Mouse (Mus musculus) heart, postnatal 36 days (tissue): ENCODE results near the gene Hbq1a. TPM values are rescaled to one million over a fixed set of nuclear protein-coding genes. Genes with fewer than 3 reads are reported as not detected.

ENCODE experiments used
- DNase-seq, 2 experiments: peaks; one replicate each; pipeline ENCODE4 v3.0.0; 2021 to 2022
- intact Hi-C: fragments of 180-260 bp; cut with DNase I; formaldehyde crosslinking; loops from one replicate; pipeline ENCODE4 v1.15.1; 2025
- total RNA-seq, 2 experiments: library from RNA; stranded (reverse); gene quantifications; 2 replicates each; pipeline ENCODE4 v1.2.3; 2021

The Hbq1a gene
- total RNA-seq, 2 experiments from 2014 or later = 0.75 to 0.76 TPM

DNA sequence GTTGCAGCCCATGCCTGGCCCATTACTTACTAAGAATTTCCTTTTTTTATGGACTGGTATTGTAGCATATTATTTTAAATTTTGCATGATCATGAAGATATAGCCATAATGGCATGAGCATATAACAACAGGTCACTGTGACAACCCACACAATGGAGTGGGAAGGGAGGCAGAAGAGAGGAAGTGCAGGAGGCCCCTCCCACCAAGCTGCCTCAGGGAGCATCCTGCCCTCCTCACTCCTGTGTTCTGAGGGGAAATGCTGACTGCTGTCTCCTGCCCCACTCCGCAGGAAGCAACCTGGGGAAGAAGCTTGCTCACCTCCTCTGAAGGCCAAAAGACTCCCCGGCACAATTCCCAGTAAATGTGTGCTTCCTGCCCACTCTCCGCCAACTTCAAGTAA, 10.1 kb downstream of the Hbq1a start:
- no peak for DNase-seq

DNA sequence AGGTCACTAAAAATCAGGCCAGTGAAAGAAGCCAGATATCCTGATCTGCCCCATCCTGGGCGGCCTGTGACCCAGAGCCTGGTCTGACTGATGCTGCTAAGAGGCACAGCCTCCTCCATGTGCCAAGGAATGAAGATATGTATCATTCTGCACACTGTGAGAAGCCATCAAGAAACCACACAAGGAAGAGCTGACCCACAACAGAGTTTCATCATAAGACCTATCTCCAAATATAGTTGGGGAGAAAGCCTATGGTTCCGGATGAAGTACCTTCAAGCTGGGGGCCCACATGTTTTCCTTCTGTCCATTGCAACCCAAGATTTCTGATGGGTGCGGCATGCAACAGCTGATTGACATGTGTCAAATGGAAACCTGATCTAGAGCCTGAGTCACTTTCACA, 16.1 kb downstream of the Hbq1a start:
- DNase-seq = no peak
- intact Hi-C loops = no loop called here

More for the DNA sequence above, 10.1 kb downstream of the Hbq1a start:
- intact Hi-C loops = no loop called here

DNA sequence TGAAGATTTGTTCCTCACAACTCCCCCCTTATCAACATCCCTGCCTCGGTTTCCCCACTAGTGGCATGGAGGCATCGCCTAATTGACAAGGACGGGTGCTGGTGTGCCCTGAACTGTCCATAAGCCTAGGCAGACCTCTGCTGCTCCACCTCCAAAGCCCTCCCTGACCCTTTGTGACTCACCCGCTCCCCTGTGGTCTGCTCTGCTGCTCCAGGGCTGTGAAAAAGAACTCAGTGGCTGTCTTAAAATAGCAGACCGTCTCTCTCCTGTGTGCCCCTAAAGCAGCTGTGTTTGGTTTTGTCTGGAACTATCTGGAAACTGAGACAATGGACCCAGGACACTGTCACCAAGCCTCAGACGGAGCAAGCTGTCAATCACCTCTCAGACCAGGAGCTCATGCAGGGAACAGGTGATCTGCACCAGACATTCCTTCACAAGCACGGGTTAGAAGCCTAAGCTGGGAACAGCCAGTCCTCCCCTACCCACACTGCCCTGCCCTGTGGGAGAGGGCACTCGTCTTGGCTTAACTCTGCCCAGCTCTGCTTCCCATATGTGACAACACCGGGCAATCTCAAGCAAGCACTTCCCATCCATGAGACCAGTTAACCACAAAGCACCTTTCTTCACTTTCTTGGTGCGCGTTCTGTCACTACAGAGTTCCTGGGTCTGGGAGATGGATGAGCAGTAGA, 20.8 kb downstream of the Hbq1a start:
- no peak for DNase-seq
- intact Hi-C loops = no loop called here

DNA sequence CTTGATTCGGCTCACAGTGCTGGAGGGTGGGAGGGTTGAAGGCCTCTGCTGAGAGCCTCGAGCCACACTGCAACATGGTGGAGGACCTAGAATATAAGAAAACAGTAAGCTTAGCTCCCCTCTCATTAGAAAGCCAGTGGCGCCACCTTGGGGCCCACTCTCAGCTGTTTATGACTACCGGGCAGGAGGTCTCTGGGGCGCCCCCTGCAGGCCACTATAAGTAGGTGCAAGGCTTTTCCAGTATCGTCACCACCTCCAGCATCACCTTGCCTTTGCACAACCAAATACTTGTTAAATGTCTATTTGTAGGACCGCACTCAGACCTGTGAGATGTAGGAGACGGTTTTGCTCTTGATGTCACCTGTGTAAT, 21.3 kb downstream of the Hbq1a start:
- DNase-seq = peak; percentile 43 to 67
- intact Hi-C loops = no loop called here

DNA sequence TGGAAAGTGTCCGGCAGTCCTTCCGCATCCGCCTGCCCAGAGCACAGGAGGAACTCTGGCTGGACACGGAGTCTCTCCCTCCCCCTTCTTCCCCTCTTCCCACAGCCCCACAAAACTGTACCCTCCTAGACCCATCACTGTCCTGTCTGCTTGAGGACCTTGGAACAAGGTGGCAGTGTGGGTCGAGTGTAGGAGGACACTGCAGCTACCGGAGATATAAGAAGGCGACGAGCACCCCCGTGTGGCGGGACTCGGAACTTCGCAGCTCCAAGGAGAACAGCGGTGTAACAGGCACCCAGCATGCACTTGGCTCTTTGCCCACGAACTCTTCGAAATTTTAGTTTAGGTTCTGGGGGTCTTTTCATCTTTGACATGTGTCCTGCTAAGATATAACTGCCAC, 24.7 kb downstream of the Hbq1a start:
- DNase-seq = peak; percentile 86 to 94
- intact Hi-C loops = loop anchor here (1.0 to 2.0 kb wide), 2 partner anchors 39 to 142 kb away; no protein-coding TSS in a partner anchor

DNA sequence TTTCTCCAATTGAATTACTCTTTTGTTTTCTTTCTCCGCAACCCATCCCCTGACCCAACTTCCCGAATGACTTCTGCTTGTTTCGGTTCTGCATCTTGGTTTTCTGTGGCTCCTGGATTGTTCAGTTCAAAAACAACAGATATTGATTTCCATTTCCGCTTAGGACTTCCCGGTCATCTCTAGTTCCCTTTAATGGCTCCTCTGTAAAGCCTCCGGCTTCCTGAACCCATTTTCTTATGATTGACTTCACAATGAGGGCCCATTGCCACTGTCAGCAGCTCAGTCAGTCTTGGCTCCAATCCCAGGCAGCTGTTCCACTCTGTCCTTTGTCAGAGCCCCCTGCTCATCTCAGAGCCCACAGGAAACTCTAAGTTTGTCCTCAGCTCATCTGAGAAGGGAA, 31.2 kb downstream of the Hbq1a start:
- no peak for DNase-seq
- intact Hi-C loops = no loop called here

DNA sequence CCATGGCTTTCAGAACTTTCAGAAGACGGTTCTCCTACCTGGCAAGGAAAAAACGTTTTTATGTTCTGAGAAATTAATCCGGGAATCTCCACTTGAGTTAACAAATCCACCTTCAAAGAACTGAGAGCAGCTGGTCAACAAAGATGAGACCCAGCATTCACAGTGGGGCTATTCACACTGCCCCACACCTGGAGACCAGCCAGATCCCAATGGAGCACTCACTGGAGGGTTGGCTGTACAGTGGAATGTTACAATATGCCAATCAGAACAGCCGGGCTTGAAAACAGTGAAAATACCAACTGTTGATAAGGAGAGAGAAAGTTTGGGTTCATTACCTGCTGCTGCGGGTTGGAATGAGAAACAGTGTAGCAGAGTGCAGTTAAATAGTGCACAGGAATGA, 32.0 kb downstream of the Hbq1a start:
- DNase-seq = no peak
- intact Hi-C loops = no loop called here

DNA sequence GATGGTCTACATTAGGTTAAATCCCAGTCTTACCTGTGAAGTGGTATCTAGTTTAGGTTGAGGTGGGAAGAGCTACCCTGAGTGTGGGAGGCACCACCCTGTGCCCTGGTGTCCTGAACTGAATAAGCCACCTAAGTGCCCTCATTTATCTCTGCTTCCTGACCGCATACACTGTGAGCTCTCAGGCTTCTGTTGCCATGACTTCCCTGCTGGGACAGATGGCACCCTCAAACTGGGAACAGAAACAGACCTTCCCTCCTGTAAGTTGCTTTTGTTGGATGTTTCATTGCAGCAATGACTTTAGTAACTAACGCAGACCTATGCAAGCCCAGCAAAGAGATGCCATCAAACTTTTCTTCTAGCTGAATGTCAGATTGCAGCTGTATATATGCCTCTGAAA, 33.4 kb downstream of the Hbq1a start:
- no peak for DNase-seq
- intact Hi-C loops = no loop called here

DNA sequence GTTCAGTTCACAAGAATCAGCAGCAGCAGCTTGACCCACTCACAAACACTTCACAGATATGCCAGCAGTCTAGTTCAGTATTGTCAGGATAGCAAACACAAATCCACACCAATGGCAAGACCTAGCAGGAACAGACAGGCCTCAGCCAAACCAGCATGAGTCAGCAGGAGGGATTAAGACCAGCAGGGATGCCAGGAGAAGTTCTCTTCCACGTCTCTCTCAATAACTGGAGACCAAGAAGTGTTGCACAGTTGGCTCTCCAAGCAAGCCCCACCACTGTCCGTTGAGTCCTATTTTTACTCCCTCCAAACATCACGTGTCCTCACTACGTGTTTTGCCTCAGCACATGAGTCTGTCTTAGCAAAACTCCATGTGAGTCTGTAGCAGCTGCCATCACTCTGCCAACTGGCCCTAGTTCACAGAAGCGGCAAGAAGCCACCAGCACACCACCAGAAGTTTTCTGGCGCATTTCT, 36.6 kb downstream of the Hbq1a start:
- no peak for DNase-seq
- intact Hi-C loops = no loop called here

DNA sequence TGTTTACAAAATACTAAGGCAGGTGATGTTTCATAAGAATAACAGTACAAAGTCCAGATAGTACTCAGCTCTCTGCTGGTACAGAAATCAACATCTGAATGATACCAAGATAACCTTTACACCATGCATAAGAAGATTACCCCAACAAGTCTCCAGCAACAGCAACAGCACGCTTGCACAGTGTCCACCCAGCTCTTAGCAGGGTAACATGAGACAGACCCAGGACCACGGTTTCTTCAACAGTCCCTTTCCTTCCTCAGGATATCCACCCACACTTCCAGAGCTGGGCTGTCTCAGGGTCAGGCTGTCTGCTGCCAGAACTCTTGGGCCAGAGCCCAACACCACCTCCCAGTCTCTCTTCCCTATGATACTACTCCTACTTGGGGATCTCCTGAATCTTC, 39.3 kb downstream of the Hbq1a start:
- intact Hi-C loops = no loop called here
- peak; percentile 46 to 52 for DNase-seq

DNA sequence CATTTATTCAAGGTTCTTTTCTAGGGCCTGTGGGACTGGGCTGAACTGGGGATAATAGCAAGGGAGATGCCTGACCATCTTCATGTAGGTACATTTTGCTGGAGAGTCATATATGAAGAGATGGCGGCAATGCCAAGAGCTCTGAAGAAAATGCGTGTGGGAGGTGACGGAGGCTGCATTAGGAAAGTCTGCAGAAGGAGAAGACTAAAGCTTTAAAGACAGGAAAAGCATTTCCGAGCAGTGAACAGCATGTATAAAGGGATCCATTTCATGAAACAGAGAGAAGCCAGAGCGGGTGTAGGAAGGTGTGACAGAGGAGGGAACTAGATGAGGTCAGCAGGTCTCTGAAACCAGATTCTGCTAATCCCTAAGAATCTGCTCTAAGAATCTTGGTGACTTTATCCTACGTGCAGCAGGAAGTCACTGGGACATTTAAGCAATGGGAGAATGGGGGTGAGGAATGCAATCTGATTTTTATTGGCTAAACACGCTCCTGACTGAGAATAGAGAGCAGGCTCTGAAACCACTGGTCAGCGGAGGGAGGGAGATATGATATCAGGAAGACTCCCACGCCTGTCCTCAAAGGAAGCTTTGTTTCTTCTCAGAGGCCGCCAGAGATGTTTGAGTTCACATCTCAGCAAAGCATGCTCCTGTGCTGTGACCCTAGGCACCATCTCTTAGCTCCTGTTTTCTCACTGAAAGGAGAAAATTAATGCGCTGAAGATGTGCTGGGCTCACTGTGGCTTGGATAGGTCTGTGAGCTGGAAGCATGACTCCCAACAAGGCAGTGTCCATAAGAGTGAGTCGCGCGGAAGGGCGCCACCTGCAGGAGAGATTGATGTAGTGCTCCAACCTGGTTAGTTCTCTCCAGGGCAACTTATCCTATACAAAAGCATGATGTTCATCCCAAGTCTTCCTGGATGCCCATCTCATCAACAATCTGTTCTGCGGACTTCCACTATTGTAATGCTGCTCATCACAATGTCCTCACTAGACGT, 40.9 kb downstream of the Hbq1a start:
- DNase-seq = peak; percentile 57 to 62

DNA sequence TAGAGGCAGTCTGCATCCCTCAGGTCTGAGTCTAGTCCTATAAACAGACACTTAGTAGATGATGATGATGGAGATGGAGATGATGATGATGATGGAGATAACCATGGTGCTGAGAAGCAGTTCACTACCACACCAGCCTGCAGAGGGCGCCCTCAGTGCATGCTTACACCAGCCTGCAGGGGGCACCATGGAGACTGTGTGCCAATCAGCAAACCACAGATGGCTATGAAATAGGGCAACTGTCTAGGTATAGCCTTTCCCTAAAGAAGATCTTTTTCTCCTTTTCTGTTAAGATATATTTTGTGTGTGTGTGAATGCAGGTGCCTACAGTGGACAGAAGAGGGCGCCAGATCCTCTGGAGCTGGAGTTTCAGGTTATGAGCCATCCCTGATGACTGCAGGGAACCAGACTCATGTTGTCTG, 42.9 kb downstream of the Hbq1a start:
- peak; percentile 41 to 64 for DNase-seq
- intact Hi-C loops = loop anchor here (2.0 to 10.0 kb wide), 2 partner anchors 246 to 362 kb away; no protein-coding TSS in a partner anchor

More for the DNA sequence above, 40.9 kb downstream of the Hbq1a start:
- intact Hi-C loops = loop anchor here (10.0 kb wide), 1 partner anchor 364 kb away; no protein-coding TSS in a partner anchor

DNA sequence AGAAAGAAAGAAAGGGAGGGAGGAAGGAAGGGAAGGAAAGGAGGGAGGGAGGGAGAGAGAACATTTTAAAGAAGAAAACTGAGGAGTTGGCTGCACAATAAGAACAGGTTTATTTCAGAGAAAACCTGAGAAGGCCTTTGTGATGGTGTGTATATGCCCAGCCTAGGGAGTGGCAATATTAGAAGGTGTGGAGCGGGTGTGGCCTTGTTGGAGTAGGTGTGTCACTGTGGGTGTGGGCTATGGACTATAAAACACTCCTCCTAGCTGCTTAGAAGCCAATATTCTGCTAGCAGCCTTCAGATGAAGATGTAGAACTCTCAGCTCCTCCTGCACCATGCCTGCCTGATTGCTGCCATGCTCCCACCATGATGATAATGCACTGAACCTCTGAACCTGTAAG, 43.5 kb downstream of the Hbq1a start:
- no peak for DNase-seq
- intact Hi-C loops = loop anchor here (2.0 to 10.0 kb wide), 2 partner anchors 245 to 361 kb away; no protein-coding TSS in a partner anchor

DNA sequence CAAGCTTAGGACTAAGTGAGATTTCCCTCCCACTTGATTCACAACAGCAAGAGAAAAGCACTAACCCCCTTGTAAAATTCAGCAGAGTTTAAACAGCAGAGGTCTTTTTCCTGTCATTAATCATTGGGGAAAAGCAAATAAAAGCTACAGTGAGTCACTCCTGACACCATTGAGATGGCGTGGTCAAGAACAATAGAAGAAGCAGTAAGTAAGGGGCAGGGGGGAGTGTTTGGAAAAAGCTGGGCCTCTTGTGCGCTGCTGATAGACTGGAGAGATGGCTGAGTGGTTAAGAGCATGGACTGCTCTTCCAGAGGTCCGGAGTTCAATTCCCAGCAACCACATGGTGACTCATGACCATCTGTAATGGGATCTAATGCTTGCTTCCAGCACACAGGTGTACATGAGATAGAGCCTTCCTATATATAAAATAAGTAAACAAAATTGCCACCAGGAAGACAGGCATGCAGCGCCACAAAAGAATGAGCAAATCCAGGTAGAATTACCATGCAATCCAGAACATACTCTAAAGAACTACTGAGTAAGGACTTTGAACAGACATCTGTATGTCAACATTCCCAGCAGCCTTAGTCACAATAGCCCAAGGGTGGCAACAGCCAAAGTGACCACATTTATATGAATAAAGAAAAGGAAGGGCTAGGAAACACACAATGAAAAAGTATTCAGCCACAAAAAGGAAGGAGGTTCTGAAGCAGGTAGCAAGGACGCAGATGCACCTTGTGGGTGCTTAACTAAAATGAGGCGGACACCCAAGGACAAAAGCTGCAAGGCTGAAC, 45.8 kb downstream of the Hbq1a start:
- intact Hi-C loops = loop anchor here (5.0 to 10.0 kb wide), 4 partner anchors 37 to 359 kb away; no protein-coding TSS in a partner anchor
- DNase-seq = no peak

DNA sequence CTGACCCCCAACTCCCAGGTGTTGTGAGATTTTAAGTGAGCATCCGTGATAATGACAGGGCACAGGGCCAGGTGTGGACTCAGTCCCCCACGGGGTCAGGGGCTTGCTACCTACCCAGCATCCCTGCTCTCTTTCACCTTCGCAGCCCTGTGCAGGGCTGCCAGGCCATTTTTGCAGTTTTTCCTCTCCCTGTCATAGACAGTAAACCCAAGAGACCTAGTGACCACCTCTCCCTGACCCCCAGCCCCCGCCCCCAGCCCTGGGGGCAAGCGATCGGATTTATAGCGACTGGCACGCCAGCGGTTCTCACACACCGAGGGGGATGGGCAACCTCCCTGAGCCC, 47.4 kb downstream of the Hbq1a start:
- intact Hi-C loops = loop anchor here (5.0 to 10.0 kb wide), 4 partner anchors 35 to 358 kb away; no protein-coding TSS in a partner anchor
- no peak for DNase-seq

DNA sequence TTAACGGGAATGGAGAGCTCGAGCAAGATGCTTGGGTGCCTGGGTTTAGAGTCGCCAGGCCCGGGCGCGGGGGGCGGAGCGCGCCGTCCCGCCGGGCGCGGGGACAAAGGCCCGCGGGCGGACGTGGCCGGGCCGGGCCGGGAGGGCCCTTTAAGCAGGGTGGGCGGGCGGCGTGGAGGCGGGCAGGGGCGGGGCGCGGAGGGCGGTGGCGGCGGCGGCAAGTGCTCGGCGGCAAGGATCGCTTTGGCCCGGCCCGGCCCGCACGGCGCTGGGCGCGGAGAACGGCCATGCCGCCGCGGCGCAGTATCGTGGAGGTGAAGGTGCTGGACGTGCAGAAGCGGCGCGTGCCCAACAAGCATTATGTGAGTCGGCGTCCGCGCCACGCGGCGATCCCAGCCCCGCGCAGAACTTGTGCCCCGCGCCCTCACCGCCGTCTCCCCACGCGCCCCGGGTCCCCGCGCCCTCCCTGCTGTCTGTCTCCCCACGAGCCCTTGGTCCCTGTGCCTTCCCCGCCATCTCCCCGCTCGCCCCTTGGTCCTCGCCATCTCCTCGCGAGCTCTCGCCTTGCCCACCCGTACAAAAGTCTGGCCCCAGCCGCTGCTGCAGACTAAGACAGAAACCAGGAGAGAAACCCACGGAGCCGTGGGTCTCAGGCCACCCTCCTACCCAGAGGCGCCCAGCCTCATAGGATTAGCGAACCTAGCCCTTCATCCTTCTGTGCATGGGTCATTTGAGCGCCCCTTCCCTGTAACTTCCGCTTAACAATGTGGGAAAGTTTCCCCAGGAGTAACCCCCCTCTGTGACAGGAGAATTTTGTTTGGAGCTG, 48.0 kb downstream of the Hbq1a start, which contains the start of gene Sh3pxd2b:
Sh3pxd2b (plus strand) TSS at position 214 of the 826 bp plus-strand sequence.
- intact Hi-C loops = loop anchor here (5.0 to 10.0 kb wide), 4 partner anchors 34 to 357 kb away; no protein-coding TSS in a partner anchor
- peak; percentile 76 to 79 for DNase-seq

DNA sequence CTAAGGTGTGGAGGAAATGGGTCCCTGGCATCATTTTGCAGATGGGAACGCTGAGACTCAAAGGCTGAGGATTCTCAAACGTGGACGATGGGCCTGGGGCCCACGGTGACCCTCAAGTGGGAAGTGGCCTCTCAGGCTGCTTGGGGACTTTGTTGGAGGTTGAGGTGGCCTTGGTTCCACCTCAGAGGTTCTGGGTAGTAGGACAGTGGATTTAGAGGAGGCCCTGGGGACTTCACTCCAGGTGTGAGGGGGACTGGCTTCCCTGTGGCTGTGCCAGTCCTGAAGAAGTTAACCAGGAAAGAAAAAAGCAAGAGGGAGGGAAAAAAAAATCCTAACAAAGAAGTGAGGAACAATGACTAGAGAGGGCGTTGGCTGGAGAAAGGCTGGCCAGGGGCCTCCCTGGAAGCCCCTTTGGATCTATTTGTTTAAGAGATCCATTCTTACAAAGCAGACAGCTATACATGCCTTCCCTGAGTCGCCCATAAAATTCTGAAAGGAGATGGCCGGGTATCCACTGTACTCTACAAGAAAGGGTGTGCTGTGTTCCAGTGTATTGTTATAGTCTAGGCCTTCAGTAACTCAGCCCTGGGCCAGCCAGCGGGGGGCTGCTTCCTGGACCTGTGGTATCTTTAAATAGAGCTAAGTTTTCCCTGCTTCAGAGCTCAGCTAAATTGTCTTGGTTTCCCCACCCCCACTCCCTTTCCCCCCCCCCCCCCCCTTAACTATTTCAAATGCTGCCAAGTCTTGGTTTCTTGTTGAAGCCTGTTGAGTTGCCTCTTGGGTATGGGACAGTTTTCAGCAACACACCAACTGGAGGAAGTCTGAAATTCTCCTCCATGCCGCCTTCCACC, 48.8 kb downstream of the Hbq1a start:
- no peak for DNase-seq
- intact Hi-C loops = loop anchor here (5.0 to 10.0 kb wide), 4 partner anchors 34 to 356 kb away; no protein-coding TSS in a partner anchor

DNA sequence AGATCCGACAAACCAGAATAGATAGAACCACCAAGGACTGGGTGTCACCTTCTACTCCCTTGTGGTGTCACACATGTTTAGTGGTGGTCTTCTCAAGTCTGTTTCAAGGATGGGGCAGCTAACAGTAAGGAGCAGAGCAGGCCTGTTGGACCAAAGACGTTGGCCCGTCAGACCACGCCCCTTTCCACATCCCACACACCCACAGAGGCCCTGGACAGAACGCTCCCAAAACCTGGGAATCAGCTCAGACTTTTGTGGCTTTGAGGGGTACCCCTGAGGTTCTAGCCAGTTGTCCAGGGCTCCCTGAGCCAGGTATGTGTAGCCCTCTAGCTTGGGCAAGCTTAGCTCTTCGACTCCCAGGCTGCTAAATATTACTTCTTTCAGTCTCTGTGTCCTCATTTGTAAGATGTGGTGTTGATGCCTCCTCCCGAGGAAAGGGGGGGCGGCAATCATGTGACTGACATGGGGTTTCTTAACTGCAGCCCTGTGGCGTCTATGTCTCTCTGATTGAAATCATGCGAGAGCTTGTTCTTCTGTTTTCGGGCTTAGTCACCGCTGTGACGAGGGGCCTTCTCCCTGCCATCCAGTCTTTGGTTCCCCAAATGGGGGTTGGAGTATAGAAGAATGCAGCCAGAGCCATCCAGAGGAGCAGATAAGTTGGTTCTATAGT, 49.5 kb downstream of the Hbq1a start:
- intact Hi-C loops = loop anchor here (5.0 to 10.0 kb wide), 4 partner anchors 33 to 355 kb away; no protein-coding TSS in a partner anchor
- DNase-seq = peak in 1 of 2 experiments; percentile 42
